Mouse (Mus musculus) spleen, adult 2 months (tissue): ENCODE results near the gene Cir1.

Experiments used
- CTCF ChIP-seq: fragments of 200-500 bp; IDR thresholded peaks from 2 replicates; pipeline ENCODE4 v1.5.1; 2011; ENCODE audit warnings: mild to moderate bottlenecking, inconsistent platforms; ENCODE audit not compliant: insufficient read depth, insufficient read length, insufficient replicate concordance; ENCODE audit errors: extremely low read depth
- POLR2A ChIP-seq: fragments of 200-500 bp; IDR thresholded peaks from 2 replicates; pipeline ENCODE4 v1.6.1; 2011; ENCODE audit warnings: low read depth, low read length, inconsistent platforms

DNA sequence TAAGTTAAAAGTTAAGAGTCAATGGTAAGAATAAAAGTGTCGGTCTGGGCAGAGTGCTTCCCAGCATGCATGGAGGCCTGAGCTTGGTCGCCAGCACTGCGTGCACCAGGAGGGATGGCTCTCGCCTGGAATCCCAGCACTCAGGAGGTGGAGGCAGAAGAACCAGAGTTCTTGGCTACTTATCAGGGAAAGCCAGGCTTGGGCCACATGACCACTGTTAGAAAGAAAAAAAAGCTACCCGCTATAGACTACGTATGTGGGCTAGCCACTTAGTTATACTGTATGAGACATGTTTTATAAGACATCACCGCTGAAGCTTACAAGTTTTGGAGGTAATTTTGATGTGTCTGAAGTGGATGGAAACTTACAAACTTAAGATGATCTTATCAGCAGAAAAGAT lies 14.3 kb downstream of the Cir1 start:
- TF ChIP-seq POLR2A (no peak), CTCF (no peak)
